Mouse (Mus musculus): ENCODE measurements around the gene Anks1b. TPM values are rescaled to one million over a fixed set of nuclear protein-coding genes. Genes with fewer than 3 reads are reported as not detected.

Gene Anks1b
- total RNA-seq, 2 experiments from 2014 or later: 426 to 497 TPM

DNA sequence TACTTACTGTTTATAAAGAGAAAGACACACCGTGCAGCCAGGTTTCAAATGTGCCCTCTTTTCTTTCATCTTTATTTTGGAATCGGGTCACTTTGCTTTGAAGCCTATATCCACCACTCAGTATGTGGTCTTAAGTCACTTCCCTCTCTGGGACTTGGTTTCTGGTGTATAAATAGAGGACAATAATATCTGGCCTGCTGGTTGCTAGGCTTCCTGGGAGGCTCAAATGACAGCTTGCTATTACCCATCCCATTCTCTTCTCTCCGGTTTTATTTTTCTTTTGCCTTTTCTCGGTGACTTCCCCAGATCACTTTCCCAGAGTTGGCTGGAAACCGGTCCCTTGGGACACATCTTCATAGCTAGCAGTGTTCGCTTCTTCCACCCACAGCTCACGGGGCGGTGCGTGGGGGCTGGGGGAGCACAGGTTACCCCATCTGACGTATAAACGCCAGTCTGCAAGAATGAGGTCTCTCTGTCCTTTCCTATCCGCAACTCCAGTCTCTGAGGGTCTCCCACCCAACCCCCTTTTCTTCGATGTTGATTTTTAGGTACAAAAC, 815.5 kb downstream of the Anks1b start:
- intact Hi-C loops (cut with DNase I): loop anchor here (5.0 kb wide), 4 partner anchors 111 to 606 kb away; no protein-coding TSS in a partner anchor
- no peak for DNase-seq (ENCODE audit: low spot score in 2 of 2)

DNA sequence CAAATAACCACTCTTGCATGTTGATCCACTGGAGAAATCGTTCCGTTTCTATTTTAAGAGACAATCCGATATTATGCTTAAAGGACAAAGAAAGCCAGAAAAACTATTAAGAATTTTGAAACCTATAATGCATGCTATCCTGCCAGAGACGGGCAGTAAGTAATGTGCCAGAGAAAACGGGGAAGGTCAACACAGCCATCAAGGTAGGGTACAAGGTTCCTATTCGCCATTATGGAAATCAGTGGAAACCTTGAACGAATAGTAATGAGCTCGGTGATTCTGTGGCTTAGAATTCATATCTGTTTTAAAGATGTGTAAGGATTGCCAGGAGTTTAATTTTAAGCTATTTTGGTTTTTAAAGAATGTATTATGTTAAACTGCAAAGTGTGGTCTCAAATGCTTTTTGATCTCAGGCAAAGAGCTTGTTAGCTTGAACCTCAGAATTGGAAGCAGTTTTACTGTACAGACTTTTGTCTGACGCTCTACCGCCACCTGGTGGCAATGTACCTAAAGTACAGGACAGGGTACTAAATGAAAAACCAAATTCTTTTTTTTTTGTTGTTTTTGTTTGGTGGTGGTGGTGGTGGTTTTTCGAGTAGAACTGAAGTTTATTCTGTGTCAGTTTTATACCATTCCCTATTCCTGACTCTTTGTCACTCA, 816.7 kb downstream of the Anks1b start:
- intact Hi-C loops (cut with DNase I): loop anchor here (5.0 kb wide), 4 partner anchors 113 to 608 kb away; no protein-coding TSS in a partner anchor
- peak; percentile 57 to 65 for DNase-seq (ENCODE audit: low spot score in 2 of 2)

DNA sequence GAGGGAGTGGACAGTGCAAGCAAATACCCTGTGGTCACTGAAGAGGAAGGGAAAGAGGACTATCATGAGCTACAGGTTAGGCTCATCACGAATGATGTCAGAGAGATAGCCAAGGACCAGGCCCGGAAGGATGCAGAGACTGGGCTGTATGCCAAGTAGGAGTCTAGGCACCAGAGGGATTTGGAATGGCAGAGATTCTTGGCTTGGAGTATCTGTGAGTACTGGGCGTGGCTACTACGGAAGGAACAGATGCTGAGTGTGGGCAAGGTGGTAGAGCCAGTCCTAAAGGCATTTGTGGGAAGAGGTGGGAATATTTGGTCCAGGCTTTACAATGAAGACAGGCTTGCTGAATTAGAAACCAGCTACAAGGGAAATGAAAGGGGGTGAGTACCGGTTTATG, 823.4 kb downstream of the Anks1b start:
- intact Hi-C loops (cut with DNase I): no loop called here

DNA sequence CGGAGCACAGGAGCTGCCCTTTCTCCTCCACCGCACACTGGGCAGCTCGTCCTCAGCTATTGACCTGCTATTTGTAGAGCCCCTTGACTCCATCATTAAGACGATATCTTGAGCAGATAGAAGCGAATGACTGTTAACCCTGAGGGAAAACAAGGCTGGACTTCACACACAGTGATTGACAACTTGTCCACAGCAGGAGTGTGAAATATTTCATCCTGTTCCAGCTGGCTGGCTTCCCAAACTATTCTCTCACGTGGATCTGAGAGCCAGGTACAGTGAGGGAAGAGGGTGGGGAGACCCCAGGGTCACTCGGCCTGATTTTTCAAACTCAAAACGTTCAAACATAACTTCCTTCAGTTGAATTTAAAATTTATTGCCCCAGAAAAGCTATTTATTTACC, 824.1 kb downstream of the Anks1b start:
- intact Hi-C loops (cut with DNase I): no loop called here
- DNase-seq (ENCODE audit: low spot score in 2 of 2): no peak

More for the DNA sequence above, 823.4 kb downstream of the Anks1b start:
- DNase-seq (ENCODE audit: low spot score in 2 of 2): peak; percentile 67 to 72

DNA sequence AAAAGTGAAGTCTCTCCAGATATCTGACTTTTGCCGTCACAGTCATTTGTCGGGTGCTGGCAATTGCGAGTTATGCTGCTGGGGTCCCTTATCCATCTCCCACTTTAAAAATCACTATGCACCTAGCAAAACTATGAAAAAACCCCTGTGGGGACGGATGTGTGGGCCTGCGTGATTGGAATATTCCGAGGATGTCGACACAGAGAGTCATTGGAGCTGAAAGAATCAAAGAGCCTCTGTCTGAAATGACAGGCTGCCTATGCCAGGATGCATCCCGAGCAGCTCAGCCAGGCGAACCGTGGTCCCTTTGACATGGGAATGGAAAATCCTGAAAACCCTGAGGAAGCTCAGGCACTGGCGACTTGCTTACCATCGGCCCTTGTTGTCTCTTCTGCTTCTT, 825.9 kb downstream of the Anks1b start:
- intact Hi-C loops (cut with DNase I): no loop called here
- no peak for DNase-seq (ENCODE audit: low spot score in 2 of 2)

DNA sequence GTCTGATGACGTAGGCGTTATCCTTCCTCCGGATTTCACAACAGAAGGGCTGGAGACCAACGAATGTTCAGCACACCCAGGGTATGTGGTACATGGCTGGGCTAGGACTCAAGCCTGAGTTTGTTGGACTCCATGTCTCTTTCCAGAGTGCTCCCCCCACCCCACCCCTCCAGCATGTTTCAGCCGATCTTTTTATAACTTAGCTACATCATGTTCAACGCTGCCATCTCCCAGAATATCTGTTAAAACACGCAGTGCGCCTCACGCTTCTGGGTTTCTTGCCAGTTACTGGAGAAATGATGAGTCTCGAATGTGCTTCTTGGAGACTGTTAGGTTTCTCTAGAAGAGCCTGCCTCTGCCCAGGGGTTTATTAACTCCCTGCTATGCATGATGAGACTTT, 831.3 kb downstream of the Anks1b start:
- intact Hi-C loops (cut with DNase I): loop anchor here (2.0 kb wide), 1 partner anchor 18 kb away; no protein-coding TSS in a partner anchor
- DNase-seq (ENCODE audit: low spot score in 2 of 2): peak; percentile 83

DNA sequence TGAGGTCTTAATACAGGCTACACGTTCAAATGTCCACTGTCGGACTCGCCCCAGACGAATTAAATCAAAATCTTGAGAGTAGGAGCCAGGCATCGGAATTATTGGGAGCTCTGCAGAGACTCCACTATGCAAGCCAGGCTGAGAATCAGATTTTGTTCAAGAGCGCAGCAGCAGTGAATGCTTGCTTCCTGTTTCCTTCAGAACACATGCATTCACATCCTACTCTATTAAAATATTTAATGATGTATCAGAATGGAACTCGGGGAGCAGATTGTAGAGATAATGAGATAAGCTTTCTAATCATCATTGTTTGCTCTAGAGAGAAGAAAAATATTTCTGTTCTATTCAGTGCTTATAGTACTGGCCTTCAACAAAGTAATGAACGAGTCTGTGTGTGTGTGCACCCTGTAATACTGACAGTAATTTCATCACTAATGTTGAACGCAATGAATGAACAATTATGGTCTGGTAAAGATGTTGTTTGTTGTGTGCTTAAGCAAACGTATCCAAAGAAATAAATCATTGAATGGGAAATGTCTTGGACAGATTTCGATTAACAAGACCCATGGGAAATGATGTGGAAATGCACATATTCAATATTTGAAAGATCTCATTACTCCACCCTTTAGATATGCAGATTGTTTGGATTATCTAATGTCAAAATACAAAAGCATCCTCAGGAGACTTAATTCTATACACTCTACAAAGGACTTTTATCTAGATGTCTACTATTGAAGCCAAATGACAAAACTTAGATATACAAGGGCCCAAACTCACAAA, 835.7 kb downstream of the Anks1b start:
- DNase-seq (ENCODE audit: low spot score in 2 of 2): no peak
- intact Hi-C loops (cut with DNase I): no loop called here

DNA sequence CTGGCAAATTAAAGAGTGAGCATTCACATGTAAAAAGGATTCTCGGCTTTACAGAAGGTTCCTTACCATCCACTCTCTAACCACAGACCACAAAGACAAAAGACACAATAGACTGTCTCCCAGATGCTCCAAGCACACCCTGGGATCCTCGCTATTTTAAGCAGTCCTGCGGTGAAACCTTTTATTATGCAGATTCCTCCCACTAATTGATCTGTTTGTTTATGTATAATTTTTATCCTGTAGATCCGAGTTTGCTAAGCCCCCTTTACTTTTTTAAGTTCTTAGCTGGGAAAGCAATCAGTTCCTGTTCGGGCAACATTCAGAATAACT, 836.3 kb downstream of the Anks1b start:
- intact Hi-C loops (cut with DNase I): no loop called here
- DNase-seq (ENCODE audit: low spot score in 2 of 2): no peak

DNA sequence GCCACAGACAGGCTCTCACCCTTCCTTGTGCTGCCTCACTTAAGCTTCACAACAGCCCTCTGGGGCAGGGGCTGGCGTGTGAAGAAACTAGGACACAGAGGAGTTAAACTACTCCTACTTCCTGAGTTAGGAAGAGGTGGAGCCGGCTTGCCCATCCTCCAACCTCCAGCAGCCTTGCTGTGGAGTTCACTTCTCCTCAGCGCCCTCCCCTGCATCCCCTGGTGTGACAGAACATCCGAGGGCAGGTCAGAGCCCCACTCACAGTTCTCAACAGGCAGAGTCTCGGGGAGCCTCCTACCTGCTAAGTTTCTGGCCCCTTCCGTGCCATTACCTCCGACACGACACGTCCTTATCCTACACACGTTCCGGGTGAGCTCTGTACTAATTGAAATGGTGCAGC, 844.7 kb downstream of the Anks1b start:
- intact Hi-C loops (cut with DNase I): no loop called here

DNA sequence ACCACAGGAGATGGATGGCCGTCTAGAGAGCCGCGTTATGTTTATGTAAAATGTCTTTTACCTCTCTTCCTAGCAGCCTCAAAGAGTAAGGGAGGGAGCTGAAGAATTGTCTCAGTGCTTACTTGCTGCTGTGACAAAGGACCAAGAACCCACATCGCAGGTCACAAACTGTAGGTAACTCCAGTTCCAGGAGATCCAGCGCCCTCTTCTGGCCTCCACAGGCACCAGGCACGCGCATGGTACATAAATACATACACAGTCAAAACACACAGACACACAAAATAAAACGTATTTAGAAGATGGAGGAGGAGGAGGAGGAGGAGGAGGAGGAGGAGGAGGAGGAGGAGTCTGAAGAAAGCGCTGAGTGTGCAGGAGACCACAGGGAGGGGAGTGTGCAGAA, 845.4 kb downstream of the Anks1b start:
- intact Hi-C loops (cut with DNase I): no loop called here
- no peak for DNase-seq (ENCODE audit: low spot score in 2 of 2)

More for the DNA sequence above, 844.7 kb downstream of the Anks1b start:
- no peak for DNase-seq (ENCODE audit: low spot score in 2 of 2)

DNA sequence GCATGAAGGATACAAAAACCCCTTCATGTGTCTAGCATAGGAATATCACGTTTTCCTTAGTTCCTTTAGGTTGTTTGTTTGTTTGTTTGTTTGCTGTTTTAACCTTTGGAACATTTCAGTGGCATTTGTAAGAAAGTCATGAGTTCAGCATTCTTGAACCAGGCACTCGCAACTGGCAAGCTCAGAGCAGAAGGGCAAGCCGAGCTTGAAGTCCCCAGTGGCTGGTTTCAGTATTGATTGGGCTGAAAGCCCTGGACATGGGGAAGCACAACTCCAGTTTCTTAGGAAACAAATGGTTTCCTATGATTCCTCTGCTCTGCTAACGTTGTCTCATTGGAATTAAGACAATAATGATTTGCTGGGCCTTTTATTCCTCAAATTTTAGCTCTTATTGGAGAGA, 846.7 kb downstream of the Anks1b start:
- intact Hi-C loops (cut with DNase I): no loop called here
- no peak for DNase-seq (ENCODE audit: low spot score in 2 of 2)

DNA sequence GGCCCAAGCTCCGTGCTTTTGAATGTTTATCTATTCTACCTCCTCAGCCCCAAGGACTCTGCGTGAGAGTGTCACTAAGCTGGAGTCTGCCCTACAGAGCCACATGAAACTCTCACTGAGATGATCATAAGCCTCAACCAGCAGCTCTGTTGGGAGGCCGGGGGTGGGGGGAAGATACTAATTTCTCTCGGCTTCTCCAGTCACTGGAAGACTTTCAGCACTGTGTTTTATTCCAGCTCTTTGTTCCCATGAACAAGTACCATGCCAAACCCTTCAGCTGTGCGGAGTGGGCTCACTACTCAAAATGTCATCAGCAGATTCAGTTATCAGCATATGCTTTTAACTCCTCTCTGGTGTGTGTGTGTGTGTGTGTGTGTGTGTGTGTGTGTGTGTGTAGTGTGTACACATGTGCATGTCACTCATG, 849.8 kb downstream of the Anks1b start:
- peak; percentile 68 to 71 for DNase-seq (ENCODE audit: low spot score in 2 of 2)
- intact Hi-C loops (cut with DNase I): loop anchor here (2.0 kb wide), 1 partner anchor 18 kb away; no protein-coding TSS in a partner anchor

DNA sequence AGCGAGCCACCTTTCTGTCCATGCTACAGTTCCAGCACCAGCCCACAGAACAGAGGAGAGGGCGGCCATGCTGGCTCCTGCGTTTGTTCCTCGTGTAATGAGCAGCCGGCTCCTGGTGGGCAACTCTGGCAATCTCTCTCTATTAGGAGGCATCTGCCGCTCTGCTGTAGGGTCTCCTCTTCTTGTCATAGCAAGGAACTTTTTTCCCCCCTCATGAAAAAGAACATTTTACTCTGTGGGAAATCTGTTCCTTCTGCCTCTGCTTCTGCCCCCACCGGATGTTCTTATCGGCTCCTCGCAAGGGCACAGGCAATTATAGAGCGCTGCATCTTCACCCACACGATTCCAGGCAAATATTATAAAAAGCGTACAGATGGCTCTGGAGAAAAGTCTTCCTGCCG, 850.6 kb downstream of the Anks1b start:
- intact Hi-C loops (cut with DNase I): loop anchor here (2.0 kb wide), 1 partner anchor 19 kb away; no protein-coding TSS in a partner anchor
- peak in 1 of 2 experiments; percentile 63 for DNase-seq (ENCODE audit: low spot score in 2 of 2)

DNA sequence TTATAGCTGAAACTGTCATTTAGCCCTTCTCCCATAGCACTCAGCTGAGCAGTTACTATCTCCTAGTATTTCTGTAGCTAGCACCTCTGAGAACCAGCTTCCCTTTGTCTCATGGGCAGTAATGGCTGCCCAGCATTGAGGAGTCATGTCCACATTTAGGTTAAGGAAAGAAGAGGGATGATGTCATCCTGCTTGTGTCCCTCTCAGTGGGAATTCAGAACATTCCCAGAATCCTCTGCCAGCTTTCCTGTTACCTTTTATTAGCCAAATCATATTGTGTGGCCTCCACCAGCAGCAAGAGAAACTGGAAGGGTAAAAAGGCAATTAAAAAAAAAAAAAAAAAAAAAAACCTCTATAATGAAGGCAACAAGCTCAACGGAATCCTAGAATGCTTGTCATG, 851.6 kb downstream of the Anks1b start:
- intact Hi-C loops (cut with DNase I): no loop called here
- no peak for DNase-seq (ENCODE audit: low spot score in 2 of 2)

DNA sequence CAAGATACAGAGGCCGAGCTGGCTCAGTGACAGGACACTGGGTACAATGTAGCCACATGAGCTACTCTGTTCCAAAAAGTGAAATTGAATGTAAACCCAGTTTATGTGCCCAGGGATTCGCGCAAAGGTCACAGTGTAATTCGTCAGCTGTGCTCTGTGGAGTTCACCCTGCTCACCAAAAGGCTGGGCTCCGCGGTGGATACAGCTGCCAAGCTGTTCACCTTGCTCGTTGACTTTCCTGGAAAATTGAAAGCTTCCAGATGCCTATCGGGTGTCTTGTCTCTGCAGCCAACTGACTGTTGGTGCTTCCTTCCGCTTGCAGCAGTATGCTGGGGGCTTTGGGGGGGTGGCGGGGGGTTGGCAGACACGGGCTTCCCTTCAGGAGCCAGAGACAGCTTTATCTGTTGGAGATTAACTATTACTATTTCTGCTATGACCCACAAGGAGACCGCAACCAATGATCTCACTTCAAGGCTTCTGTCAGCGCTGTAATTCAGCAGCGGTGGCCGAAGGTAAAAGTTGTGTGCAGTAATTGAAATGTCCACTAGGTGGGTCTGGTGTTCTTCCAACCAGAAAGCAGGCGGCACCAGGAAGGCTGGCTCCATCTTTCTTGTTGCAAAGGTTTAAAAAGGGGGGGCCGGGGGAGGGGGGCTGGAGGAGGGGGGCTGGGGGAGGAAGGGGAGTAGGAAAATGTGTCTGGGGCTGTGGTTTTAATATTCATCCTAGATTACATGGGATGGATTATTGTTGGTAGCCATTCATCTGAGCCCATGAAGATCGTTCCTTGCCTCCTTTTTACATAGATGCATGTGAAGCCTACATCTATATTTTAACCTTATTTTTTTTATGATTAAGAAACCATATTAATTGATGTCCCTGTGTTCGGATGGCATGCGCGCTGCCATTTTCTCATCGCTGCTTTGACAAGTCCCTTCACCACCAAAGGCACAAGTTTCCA, 855.4 kb downstream of the Anks1b start:
- intact Hi-C loops (cut with DNase I): loop anchor here (2.0 kb wide), 1 partner anchor 306 kb away; no protein-coding TSS in a partner anchor
- peak; percentile 71 to 77 for DNase-seq (ENCODE audit: low spot score in 2 of 2)

DNA sequence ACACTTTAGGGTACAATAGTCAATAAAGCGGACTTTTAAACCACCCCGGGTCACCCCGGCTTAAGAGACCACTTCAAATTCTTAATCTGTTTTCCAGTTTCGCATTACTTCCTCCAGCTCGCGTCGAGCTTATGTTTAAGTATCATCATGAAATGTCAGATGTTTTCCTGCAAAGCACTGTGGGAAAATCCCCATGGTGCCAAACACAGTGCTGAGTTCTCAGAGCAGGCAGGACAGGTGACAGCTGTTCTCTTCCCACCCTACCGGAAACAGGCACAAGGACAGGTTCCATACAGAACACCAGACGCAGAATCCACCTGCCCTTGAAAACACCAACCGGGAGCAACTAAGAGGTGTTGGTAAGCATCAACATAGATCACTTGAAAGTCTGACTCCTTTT, 856.2 kb downstream of the Anks1b start:
- no peak for DNase-seq (ENCODE audit: low spot score in 2 of 2)
- intact Hi-C loops (cut with DNase I): loop anchor here (2.0 kb wide), 1 partner anchor 305 kb away; no protein-coding TSS in a partner anchor

DNA sequence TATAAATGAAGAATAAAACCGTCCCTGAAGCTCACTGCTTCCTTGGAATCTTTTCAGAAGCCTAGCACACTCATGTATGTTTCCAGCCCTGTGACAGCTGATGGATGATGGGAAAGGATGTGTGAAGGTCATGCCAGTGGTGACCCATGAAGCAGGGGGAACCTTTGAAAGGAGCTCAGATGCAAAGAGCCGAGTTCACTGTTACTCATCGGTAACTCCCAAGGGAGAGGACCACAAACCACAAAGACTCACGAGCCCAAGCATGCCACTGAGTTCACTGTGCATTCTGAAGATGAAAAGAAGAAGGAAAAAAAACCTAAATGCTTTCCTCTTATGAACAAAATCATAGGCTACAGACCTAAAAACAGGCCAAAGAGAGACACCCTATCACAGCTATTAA, 859.5 kb downstream of the Anks1b start:
- intact Hi-C loops (cut with DNase I): no loop called here
- DNase-seq (ENCODE audit: low spot score in 2 of 2): no peak

DNA sequence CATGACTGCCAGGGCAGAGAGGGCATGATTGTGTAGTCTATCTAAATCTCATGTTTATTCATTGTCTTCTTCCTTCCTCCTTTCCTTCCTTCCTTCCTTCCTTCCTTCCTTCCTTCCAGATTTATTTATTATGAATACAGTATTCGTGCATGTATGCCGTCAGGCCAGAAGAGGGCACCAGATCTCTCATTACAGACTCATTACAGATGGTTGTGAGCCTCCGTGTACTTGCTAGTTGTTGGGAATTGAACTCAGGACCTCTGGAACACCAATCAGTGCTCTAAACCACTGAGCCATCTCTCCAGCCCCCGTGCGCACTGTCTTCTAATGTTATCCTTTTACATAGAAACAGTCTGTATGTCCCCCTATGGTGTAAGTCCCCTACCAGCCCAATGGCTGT, 860.3 kb downstream of the Anks1b start:
- intact Hi-C loops (cut with DNase I): no loop called here
- DNase-seq (ENCODE audit: low spot score in 2 of 2): no peak

DNA sequence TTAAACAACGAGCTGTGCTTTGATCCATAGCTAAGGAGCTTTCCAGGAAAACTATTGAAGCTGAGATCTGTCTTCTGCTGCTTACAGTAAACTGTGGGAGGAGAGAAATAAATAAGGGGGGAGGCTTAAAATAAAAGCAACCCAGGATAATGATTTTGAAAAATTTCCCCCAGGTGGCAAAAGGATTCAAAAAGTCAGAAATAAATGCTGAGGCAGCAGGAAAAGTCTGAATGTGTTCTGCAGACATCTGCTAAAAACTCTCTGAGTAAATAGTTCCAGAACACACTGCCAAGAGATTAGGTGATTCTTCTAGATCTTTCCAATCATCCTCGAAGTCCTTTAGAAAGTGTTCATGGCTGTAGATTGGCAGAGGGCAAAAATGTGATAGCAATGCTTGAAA, 865.2 kb downstream of the Anks1b start:
- DNase-seq (ENCODE audit: low spot score in 2 of 2): no peak
- intact Hi-C loops (cut with DNase I): no loop called here

Data from left cerebral cortex, postnatal 36 days (tissue).